Mouse (Mus musculus): ENCODE results near the gene Plxnc1. TPM values are rescaled to one million over a fixed set of nuclear protein-coding genes. Genes with fewer than 3 reads are reported as not detected.

The Plxnc1 gene
- total RNA-seq, 2 experiments from 2014 or later: 37.2 to 47.8 TPM

DNA sequence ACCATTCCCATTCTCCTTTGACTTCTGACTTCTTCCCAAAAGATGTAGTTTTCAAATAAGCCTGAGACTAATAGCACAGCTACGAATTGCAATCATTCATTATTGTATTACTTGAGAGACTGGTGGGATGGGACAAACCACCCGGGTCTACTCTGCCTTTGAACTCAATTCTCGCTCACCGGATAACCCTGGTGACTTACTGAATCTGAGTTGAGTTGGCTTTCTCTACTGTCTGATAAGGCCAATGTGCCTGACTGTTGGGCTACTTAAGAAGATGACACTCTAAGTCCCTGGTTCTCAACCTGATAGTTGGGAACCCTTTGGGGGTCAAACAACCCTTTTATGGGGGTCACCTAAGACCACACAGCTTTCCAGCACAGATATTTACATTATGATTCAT, 19.8 kb downstream of the Plxnc1 start:
- no peak for DNase-seq (ENCODE audit: low spot score in 2 of 2)
- intact Hi-C loops (cut with DNase I): no loop called here

DNA sequence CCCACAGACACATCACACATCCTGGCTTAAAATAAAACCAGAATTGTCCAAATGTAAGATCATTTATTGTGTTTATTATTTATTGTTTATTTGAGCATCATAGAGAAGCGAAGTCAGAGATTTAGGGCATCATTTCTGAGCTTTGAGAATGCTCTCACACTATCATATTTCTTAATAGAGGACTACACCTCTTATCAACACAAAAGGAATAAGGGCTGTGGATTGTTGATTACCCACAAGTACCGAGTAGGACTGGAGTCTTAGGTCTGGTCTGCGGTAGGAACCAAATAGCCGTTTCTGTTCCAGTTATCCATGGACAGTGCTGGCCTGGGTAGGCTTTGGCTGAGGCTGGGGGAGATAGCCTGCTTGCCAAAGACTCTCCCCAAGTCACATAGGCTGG, 20.2 kb downstream of the Plxnc1 start:
- intact Hi-C loops (cut with DNase I): no loop called here
- no peak for DNase-seq (ENCODE audit: low spot score in 2 of 2)

DNA sequence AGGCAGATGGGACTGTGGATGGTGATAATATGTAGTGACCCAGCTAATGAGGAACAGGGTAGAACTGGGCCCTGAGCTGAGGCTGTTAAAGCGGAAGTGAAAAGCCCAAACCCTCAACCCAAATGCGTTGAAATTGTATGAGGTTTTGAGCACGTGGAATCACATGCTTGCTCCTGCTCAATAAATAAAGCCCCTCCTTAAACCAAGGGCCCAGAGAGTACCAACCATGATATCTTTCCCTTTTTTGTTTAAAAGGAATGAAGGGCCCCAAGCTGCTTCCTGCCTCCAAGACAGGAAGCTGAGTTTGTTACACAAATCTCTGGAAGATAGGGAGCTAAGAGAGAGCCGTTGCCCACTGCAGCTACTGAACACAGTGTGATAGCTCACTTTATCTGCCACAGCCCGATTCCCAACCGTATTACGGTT, 21.3 kb downstream of the Plxnc1 start:
- intact Hi-C loops (cut with DNase I): no loop called here

GRCm38 (mm10) chr10:94922848-94923247, 21.8 kb downstream of the Plxnc1 start:
- DNase-seq (ENCODE audit: low spot score in 2 of 2): no peak
- intact Hi-C loops (cut with DNase I): no loop called here

More for the DNA sequence above, 21.3 kb downstream of the Plxnc1 start:
- DNase-seq (ENCODE audit: low spot score in 2 of 2): no peak

DNA sequence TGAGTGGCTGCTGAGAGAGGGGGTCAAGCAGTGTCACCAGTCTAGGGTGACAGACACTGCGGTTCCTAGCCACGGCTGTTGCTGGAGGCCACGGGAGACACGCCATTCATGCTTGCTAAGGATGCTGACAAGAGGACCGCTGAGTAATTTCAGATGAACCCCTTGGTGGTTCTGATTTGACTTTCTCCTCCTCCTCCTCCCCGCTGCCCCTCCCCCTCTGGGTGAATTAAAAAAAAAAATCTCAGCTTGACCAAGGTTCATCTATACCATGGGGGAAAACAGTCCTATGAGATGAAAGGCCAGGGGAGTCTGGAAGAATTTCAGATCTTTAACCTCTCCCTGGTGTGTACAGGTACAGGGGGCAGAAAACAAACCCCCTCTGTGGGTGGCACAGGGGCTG, 22.9 kb downstream of the Plxnc1 start:
- no peak for DNase-seq (ENCODE audit: low spot score in 2 of 2)
- intact Hi-C loops (cut with DNase I): no loop called here

GRCm38 (mm10) chr10:94920526-94920925, 24.1 kb downstream of the Plxnc1 start:
- intact Hi-C loops (cut with DNase I): no loop called here
- no peak for DNase-seq (ENCODE audit: low spot score in 2 of 2)

- DNase-seq (ENCODE audit: low spot score in 2 of 2): no peak
- intact Hi-C loops (cut with DNase I): no loop called here
Measured at GRCm38 (mm10) chr10:94919960-94920359, 24.7 kb downstream of the Plxnc1 start.

DNA sequence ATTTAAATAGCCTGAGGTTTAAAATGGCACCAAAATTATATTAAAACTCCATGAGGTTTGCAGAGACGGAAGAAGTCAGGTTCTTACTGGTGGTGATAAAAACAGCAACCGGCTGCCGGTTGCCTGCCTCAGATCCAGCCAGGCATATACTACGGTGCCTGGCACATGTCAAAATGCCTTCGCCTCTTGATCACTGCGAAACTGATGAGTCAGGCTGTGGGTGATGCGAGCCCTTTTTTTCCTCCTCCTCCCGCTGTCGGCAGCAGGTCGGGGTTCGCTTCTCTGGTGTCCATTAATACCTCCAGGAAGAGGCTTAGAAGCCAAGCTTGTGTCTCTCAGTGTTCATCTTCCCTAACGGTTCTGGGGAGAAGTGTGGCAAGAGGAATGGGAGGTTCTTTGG, 25.1 kb downstream of the Plxnc1 start:
- DNase-seq (ENCODE audit: low spot score in 2 of 2): peak; percentile 65 to 70
- intact Hi-C loops (cut with DNase I): no loop called here

GRCm38 (mm10) chr10:94918618-94919017, 26.0 kb downstream of the Plxnc1 start:
- DNase-seq (ENCODE audit: low spot score in 2 of 2): no peak
- intact Hi-C loops (cut with DNase I): no loop called here

DNA sequence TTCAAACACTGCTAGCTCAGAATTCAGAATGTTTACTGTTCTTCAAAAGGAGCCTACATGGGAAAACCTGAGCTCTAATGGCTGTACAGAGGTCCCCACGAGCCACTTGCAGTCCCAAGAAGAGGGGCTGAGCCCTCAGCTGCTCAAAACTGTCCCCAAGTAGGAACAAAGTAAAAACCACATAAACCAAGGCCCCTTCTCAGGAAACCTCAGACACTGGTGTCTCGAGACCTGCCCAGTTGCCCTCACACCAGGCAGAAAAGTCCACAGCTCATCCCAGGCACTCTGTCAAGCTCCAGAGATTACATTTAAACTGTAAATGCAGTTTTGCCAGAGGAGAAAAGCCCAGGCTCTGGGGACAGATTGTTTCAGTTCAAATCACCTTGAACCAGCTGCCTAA, 26.6 kb downstream of the Plxnc1 start:
- intact Hi-C loops (cut with DNase I): no loop called here
- no peak for DNase-seq (ENCODE audit: low spot score in 2 of 2)

- intact Hi-C loops (cut with DNase I): no loop called here
- DNase-seq (ENCODE audit: low spot score in 2 of 2): no peak
Measured at GRCm38 (mm10) chr10:94917354-94917753, 27.3 kb downstream of the Plxnc1 start.

- intact Hi-C loops (cut with DNase I): no loop called here
- no peak for DNase-seq (ENCODE audit: low spot score in 2 of 2)
Measured at GRCm38 (mm10) chr10:94916610-94917009, 28.0 kb downstream of the Plxnc1 start.

GRCm38 (mm10) chr10:94915746-94916145, 28.9 kb downstream of the Plxnc1 start:
- intact Hi-C loops (cut with DNase I): no loop called here
- DNase-seq (ENCODE audit: low spot score in 2 of 2): no peak

DNA sequence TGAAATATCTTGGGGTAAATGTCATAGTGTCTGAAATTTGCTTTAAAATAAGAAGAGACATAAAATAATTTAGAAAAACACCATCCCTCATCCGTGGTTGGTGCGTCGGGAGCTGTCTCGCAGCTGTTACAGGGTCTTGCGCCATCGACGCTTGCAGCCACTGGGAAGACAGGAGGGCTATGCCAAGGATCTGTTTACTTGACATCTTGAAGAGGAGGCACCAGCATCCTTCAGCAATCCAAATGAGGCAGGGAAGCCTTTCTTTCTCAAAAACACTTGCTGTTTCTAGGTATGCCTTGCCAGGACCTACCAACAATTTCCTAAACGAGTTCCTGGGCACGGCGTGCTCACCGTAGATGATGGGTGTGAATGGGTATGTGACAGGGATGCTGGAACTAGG, 30.6 kb downstream of the Plxnc1 start:
- DNase-seq (ENCODE audit: low spot score in 2 of 2): no peak
- intact Hi-C loops (cut with DNase I): no loop called here

DNA sequence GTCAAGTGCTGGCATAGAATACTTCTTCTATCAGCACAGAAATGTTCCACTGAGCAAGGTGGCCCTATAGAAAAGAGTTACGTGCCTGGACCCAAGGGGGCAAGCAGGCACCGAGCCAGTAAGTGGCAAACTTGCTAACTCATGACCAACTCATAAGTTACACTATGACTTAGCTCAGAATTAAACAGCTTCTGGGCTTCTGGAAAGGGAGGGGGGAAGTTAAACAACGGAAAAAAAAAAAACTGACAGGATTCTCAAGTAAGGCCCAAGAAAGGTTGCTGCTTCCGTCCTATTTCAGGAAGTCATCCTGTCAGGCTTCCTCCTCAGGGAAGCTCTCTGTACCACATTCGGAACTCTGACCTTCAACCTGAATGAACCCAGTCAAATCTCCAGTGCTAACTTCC, 31.3 kb downstream of the Plxnc1 start:
- intact Hi-C loops (cut with DNase I): no loop called here
- no peak for DNase-seq (ENCODE audit: low spot score in 2 of 2)

DNA sequence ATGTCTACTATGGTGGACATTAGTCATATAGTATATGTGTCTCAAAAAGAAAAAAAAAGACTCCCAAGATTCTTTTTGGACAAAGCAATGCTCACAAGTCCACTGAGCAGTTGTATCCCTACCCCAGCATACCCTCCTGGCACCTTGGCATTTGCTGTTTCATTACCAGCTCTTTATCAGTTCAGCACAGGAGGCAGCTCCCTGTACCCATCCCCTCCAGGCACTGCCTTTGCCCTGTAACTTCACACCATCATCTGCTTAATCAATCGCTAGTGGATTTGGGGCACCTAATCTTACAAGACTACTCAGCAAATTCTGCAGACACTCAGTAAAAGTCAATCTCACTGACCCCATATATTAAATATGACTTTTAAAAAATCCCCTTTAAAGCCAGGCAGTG, 32.1 kb downstream of the Plxnc1 start:
- DNase-seq (ENCODE audit: low spot score in 2 of 2): no peak
- intact Hi-C loops (cut with DNase I): no loop called here

DNA sequence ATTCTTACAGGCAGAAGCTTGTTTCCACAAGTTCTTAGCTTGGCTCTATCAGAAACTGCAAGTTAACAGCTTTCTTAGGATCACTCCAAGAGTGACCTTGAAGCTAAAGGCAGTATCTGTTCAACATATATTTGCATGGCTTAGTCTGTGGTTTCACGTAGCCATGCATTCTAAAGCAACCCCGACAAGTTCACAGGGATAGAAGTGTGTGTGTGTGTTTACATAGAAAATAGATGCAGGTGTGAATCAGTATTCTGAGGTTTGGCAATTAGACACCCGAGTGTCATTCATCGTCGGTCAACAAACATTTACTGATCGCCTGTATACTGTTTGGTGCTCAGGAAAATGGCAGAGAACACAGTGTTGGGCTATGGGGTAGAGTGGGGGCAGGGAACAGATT, 33.5 kb downstream of the Plxnc1 start:
- no peak for DNase-seq (ENCODE audit: low spot score in 2 of 2)
- intact Hi-C loops (cut with DNase I): no loop called here

DNA sequence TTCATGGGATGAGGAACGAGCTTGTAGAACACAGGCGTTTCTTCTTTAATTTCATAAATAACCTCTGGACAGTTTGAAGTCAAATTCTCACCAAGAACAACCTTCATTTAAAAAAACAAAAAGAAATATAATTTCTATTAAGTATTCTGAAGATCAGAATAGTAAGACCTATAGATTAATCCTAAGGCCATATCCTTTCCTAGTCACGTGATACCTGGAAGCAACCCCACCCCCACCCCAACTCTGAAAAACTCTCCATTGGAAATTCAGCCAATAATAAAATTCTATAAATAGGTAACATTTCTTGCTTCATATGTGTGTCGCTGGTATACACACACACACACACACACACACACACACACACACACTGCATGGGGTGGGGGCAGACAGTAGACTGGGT, 34.1 kb downstream of the Plxnc1 start:
- intact Hi-C loops (cut with DNase I): no loop called here
- DNase-seq (ENCODE audit: low spot score in 2 of 2): no peak

DNA sequence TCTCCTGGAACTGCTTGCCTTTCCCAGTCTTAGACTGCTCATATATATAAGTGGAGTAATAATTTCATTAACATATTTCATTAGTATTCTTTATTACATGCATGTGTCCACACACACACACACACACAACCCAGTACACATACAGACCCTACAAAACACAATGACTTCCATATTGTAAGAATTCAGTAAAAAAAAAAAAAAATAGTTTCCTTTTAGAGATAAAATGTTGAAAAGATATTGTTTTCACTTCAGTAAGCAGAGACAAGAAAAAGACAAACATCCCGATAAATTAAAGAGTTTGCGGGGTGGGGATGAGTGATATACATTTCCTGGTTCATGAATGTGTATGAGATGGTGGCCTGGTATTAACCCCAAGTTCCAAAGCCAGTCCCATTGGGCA, 34.8 kb downstream of the Plxnc1 start:
- DNase-seq (ENCODE audit: low spot score in 2 of 2): no peak
- intact Hi-C loops (cut with DNase I): no loop called here

GRCm38 (mm10) chr10:94908976-94909717, 35.5 kb downstream of the Plxnc1 start:
- intact Hi-C loops (cut with DNase I): no loop called here
- no peak for DNase-seq (ENCODE audit: low spot score in 2 of 2)

DNA sequence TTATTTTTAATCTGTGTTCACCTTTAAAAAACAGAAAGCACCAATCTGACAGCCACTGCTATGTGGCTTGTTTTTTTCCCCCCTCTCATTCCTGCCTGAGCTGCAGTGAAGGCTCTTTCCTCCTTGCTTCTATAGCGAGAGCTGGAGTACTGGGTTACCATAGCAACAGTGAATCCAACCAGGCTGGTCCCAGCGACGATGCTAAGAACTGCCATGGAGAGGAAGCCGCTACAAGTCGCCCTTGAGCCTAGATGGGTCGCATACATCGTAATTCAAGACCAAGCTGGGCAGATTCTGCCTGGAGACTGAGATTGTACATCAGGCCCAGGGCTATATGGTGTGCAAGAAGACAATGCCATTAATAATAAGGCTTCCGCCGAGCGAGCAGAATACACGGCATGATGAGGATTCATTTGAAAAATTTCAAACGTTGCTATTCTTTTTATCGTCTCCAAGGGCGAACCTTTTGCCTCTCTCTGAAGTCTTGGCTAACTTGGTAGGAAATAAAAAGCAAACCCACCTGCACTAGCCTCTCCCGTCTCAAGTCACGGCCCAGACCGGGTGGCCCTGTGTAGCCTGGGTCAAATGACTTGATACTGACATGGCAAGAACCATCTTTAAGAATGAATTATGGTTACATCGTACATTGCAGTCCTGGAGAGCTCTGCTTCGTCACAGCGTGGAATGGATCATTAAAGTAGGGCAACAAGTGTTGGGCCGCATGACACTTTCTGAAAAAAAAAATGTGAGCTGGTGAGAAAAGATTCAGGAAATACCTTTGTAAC, 38.8 kb downstream of the Plxnc1 start:
- intact Hi-C loops (cut with DNase I): loop anchor here (1.0 kb wide), 1 partner anchor 36 kb away; no protein-coding TSS in a partner anchor
- peak; percentile 76 to 81 for DNase-seq (ENCODE audit: low spot score in 2 of 2)

Data from left cerebral cortex, postnatal 36 days (tissue).